Mouse (Mus musculus) thymus, postnatal 0 days (tissue): ENCODE data around the gene Rnf144b. TPM values are rescaled to one million over a fixed set of nuclear protein-coding genes. Genes with fewer than 3 reads are reported as not detected.

ENCODE experiments used
- DNase-seq: peaks from one replicate; pipeline ENCODE4 v3.0.0-alpha.2; 2015; ENCODE audit warnings: low spot score
- polyA plus RNA-seq: library from polyadenylated mRNA; unstranded; fragments of >200 nt; fragmentation: Nextera tagmentation; extraction: Ambion mirVana; gene quantifications from 2 replicates; pipeline ENCODE4 v1.2.1, GENCODE M21; 2015

Gene Rnf144b
- polyA plus RNA-seq: 1.2 and 1.3 TPM in 2 replicates

- peak; percentile 58 for DNase-seq
Observed at GRCm38 (mm10) chr13:47122537-47123430, at the start of gene Rnf144b. Gene Rnf144b (plus strand): TSS chr13:47122656.

- DNase-seq: no peak
Observed at GRCm38 (mm10) chr13:47076156-47076555, 46.3 kb upstream of the Rnf144b start.

GRCm38 (mm10) chr13:47077367-47077766 lies 45.1 kb upstream of the Rnf144b start:
- DNase-seq: no peak

- peak; percentile 13 for DNase-seq
Observed at GRCm38 (mm10) chr13:47078799-47079198, 43.7 kb upstream of the Rnf144b start.

- DNase-seq: peak; percentile 26
Observed at GRCm38 (mm10) chr13:47080905-47081505, 41.5 kb upstream of the Rnf144b start.

GRCm38 (mm10) chr13:47088433-47088832 lies 34.0 kb upstream of the Rnf144b start:
- DNase-seq: no peak

- DNase-seq: no peak
Observed at GRCm38 (mm10) chr13:47089271-47089670, 33.2 kb upstream of the Rnf144b start.

GRCm38 (mm10) chr13:47093791-47094190 lies 28.7 kb upstream of the Rnf144b start:
- DNase-seq: no peak

GRCm38 (mm10) chr13:47096591-47096990 lies 25.9 kb upstream of the Rnf144b start:
- DNase-seq: no peak

- DNase-seq: no peak
Observed at GRCm38 (mm10) chr13:47099265-47099664, 23.2 kb upstream of the Rnf144b start.

- DNase-seq: no peak
Observed at GRCm38 (mm10) chr13:47100587-47100986, 21.9 kb upstream of the Rnf144b start.

- no peak for DNase-seq
Observed at GRCm38 (mm10) chr13:47104146-47104545, 18.3 kb upstream of the Rnf144b start.

GRCm38 (mm10) chr13:47104856-47105541 lies 17.5 kb upstream of the Rnf144b start:
- peak; percentile 34 for DNase-seq

GRCm38 (mm10) chr13:47105711-47106579 lies 16.5 kb upstream of the Rnf144b start, which contains the start of gene Dek:
Gene Dek (minus strand): TSS chr13:47106201.
- DNase-seq: peak; percentile 89

GRCm38 (mm10) chr13:47106580-47106888 lies 15.9 kb upstream of the Rnf144b start:
- DNase-seq: peak; percentile 65

GRCm38 (mm10) chr13:47109239-47109638 lies 13.2 kb upstream of the Rnf144b start:
- no peak for DNase-seq

- DNase-seq: no peak
Observed at GRCm38 (mm10) chr13:47111185-47111584, 11.3 kb upstream of the Rnf144b start.

- no peak for DNase-seq
Observed at GRCm38 (mm10) chr13:47112056-47112455, 10.4 kb upstream of the Rnf144b start.

GRCm38 (mm10) chr13:47112924-47113323 lies 9.5 kb upstream of the Rnf144b start:
- no peak for DNase-seq

- no peak for DNase-seq
Observed at GRCm38 (mm10) chr13:47116000-47116399, 6.5 kb upstream of the Rnf144b start.

GRCm38 (mm10) chr13:47121333-47121889 lies 1.0 kb upstream of the Rnf144b start:
- no peak for DNase-seq
